1 mouse cellular context compared by ENCODE assay signal in genomic region chr15:83248236-83248844, GRCm38 (mm10).
A peak's percentile ranks its signal among the peaks of the same experiment; 100 is the strongest.
TF ChIP-seq lines count a peak whose summit lies in the region.

No protein-coding gene starts in this region.

TF ChIP-seq in CH12.LX, 34 proteins besides CTCF, POLR2A, EP300 and RAD21 (continued from another document):
- TF ChIP-seq CHD1 (IDR thresholded peaks at IDR 0.05; ENCODE audit: low read depth, low read length) (no peak), NELFE (IDR thresholded peaks at IDR 0.05; ENCODE audit: low read depth, low read length) (peak; percentile 5; the same call in 1 of the 2 replicates), IRF4 (IDR thresholded peaks at IDR 0.05; ENCODE audit: low read depth, low read length) (peak; percentile 85), E2F4 (IDR thresholded peaks at IDR 0.05; ENCODE audit: insufficient replicate concordance, low read depth, low read length) (no peak), ZMIZ1 (IDR thresholded peaks at IDR 0.05; ENCODE audit: low read depth, low read length) (no peak), USF1 (IDR thresholded peaks at IDR 0.05; ENCODE audit: low read depth, low read length) (no peak), ETS1 (conservative IDR thresholded peaks at IDR 0.05; ENCODE audit: low read depth, low read length) (peak; percentile 90), ZKSCAN1 (IDR thresholded peaks at IDR 0.05; ENCODE audit: borderline replicate concordance, low read depth, low read length) (no peak), POLR2AphosphoS2 (IDR thresholded peaks at IDR 0.05; ENCODE audit: low read depth, low read length) (no peak), RCOR1 (conservative IDR thresholded peaks at IDR 0.05; ENCODE audit: low read depth, low read length) (no peak), MAZ (IDR thresholded peaks at IDR 0.05; ENCODE audit: low read depth, low read length) (peak; percentile 44), UBTF (IDR thresholded peaks at IDR 0.05; ENCODE audit: low read depth, low read length) (no peak), MYC (IDR thresholded peaks at IDR 0.05; ENCODE audit: low read depth, low read length) (0 out of 2 replicates have a peak, but pooled peaks have one; percentile 32)
